Mouse (Mus musculus): ENCODE data around the gene Sulf2. TPM values are rescaled to one million over a fixed set of nuclear protein-coding genes. Genes with fewer than 3 reads are reported as not detected.

Gene Sulf2
- total RNA-seq, 2 experiments from 2014 or later = 192 to 224 TPM

DNA sequence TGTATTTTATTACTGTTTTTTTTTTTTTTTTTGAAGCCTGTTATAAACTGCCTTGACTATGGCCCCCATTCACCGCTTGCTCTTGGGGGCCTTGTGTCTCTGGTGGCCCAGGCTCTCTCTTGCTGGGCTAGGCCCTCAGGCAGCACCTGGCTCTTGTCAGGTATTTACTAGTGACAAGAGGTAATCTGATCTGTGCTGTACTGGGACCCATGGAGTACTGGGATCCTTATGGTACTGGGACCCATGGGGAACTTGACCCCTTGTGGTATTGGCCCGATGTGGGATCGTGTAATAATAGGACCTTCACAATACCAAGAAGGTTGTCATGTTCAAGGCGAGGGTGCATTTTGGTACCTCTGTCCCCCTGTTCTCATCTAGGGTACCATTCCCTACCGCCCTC, 4.9 kb downstream of the Sulf2 start:
- DNase-seq (ENCODE audit: low spot score in 2 of 2) = no peak

- DNase-seq (ENCODE audit: low spot score in 2 of 2) = no peak
These were observed 6.0 kb downstream of the Sulf2 start for GRCm38 (mm10) chr2:166149482-166149881.

- no peak for DNase-seq (ENCODE audit: low spot score in 2 of 2)
These were observed 6.7 kb downstream of the Sulf2 start for GRCm38 (mm10) chr2:166148672-166149332.

DNA sequence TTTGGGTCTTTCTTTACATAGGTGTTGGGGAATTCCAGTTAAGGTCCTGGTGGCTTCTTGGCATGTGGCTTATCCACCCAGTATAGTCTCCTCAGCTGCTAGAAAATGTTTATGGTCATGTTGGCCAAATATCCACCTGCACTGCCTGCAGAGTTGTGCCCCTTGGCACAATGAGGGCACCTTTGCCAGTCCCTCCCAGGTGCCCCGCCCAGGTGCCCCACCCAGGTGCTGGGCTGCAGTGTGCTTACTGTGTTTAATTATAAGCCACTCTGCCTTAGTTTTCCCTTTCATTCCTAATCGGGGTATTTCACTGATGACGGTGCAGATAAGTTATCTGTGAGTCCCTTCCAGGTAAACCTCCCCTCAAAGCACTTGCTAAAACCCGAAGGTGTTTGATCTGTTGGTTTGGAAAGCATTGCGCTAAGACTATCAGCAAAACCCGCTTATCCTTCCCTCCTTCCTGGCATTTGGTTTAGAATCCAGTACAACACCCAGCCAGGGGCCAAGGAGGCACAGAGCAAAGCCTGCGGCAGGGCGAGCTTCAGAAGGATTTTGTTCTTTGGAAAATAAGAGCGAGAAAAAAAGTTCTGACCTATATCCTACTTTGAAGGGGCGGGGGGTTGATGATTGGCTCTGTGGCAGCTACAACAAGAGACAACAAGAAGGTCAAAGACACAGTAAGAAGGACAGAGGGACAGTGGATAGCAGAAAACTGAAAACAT, 7.4 kb downstream of the Sulf2 start:
- DNase-seq (ENCODE audit: low spot score in 2 of 2) = no peak

DNA sequence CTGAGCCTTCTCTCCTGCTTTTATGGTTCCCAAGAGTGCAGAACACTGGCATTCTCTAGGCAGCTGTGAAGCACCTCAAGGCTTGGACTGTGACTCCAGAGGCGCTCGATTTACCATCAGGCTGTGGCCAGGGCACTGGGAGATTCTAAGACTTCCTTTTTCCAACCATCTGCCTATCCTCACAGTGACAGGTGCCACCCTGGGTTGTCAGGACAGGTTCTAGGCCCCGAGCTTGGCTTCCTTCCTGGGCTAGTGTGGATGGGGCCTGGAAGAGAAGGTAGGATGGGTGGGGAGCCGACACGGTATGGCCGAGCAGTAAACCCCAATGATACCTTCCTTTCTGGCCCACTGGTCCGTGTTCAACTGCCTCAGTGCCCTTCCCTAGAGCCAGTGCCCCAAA, 9.0 kb downstream of the Sulf2 start:
- DNase-seq (ENCODE audit: low spot score in 2 of 2) = no peak

GRCm38 (mm10) chr2:166145031-166145430, 10.4 kb downstream of the Sulf2 start:
- DNase-seq (ENCODE audit: low spot score in 2 of 2) = no peak

DNA sequence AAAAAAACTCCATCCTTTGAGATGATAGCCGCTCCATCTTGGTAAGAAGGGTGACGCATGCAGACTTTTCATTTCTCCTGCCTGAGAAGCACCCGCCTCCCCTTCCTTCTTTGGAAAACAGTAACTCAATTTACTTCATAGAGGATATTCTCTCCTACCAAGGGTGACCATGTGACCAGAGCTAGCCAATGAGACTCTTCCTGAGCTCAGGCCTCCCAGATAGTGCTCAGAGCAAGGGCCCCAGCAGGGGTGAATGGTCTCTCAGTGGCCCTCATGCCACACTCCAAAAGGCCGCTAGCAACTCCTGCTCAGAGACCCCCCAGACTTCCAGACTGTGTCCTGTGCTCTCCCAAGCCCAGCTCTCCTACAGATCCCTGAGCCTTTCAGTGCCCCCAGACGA, 11.6 kb downstream of the Sulf2 start:
- DNase-seq (ENCODE audit: low spot score in 2 of 2) = no peak

GRCm38 (mm10) chr2:166142561-166143112, 12.8 kb downstream of the Sulf2 start:
- peak; percentile 37 to 50 for DNase-seq (ENCODE audit: low spot score in 2 of 2)

DNA sequence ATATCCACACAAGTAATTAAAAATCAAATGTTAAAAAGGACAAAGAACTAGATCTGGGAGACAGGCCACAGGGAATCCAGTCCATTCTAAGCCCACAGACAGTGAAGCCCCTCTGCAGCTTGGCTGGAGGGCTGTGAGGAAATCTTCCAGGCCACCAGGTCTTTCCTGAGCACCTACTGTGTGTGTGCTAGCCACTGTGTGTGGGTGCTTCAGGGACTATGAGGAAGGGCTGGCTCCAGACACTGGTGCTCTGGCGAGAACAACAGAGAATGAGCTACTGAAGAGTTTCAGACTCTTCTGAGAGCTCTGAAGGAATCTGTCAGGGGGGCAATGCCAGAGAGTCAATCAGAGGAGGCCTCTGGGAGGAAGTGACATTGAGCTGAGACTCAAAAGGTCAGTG, 13.6 kb downstream of the Sulf2 start:
- no peak for DNase-seq (ENCODE audit: low spot score in 2 of 2)

- no peak for DNase-seq (ENCODE audit: low spot score in 2 of 2)
These were observed 14.4 kb downstream of the Sulf2 start for GRCm38 (mm10) chr2:166141039-166141438.

DNA sequence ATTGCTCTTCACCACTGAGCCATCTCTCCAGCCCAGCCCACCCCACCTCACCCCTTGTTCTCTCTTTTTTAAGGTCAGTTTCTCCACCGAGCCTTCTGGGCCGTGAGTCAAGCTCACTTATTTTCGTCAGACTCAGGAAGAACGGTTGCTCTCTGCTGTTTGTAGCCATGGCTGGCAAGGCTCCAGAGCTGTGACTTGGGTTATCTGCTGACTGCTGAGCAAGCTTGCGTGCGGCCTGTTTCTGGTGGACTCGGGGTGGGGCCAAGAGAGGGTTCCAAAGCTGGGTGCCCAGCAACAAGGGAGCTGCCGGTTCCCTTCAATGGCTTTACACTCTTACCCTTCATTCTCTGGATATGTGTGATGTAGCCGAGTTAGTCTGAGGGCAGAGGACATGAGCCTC, 15.0 kb downstream of the Sulf2 start:
- DNase-seq (ENCODE audit: low spot score in 2 of 2) = peak; percentile 36 to 61

- no peak for DNase-seq (ENCODE audit: low spot score in 2 of 2)
These were observed 17.2 kb downstream of the Sulf2 start for GRCm38 (mm10) chr2:166138308-166138707.

GRCm38 (mm10) chr2:166137467-166137866, 18.0 kb downstream of the Sulf2 start:
- DNase-seq (ENCODE audit: low spot score in 2 of 2) = no peak

DNA sequence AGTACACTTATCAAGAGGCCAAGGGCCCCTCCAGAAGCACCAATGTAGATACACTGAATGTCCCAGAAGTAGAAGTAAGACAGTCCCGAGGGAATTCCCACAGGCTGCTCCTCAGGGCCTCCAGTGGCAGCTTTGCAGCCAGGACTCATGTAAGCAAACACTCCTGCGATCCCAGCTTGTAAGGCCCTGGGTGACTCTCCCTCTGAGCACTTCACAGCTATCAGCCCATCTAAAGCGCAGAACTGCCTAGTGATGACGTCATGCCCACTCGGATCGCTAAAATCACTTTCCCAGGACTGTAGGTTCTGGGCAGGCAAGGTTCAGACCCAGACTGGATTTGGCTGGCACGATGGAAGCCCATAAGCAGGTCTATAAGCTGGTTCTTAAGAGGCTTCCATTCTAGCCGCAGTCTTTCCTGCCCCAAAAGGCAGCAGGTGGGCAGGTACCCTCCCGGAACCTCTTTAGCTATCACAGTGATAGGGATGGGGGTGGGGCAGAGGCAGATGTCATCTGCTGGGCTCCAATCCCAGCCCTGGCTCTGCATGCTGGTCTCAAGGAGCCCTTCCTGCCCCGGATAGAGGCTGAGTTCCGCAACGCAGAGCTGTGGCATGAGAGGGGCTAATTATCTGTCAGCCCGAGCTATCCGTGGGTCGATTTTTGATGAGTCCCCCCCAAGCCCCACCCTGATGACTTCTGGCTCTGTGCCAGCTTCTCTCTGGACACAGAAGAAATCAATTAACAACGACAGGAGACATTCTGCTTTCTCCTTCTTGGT, 19.6 kb downstream of the Sulf2 start:
- DNase-seq (ENCODE audit: low spot score in 2 of 2) = peak; percentile 30 to 47

DNA sequence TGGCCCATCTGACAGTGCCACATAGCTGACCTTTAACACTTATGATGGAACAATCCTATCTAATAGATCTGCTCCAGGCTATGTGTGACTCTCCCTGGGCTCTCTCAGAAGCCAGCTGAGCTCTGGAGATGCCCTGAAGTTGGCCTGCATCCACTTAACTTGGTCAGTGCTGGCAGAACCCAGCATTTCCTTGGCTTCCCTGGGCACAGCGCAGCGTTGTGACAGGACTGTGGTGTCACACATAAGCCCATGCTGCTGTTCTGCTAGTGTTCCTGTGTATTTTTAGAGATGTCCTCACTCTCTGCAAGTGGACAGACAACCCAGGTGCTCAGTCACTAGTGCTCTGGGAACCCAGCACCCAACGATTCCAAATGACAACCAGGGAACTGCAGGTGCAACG, 26.7 kb downstream of the Sulf2 start:
- no peak for DNase-seq (ENCODE audit: low spot score in 2 of 2)

GRCm38 (mm10) chr2:166128032-166128431, 27.4 kb downstream of the Sulf2 start:
- no peak for DNase-seq (ENCODE audit: low spot score in 2 of 2)

- DNase-seq (ENCODE audit: low spot score in 2 of 2) = no peak
These were observed 29.1 kb downstream of the Sulf2 start for GRCm38 (mm10) chr2:166126343-166126742.

- DNase-seq (ENCODE audit: low spot score in 2 of 2) = no peak
These were observed 29.8 kb downstream of the Sulf2 start for GRCm38 (mm10) chr2:166125492-166126252.

GRCm38 (mm10) chr2:166125033-166125432, 30.4 kb downstream of the Sulf2 start:
- no peak for DNase-seq (ENCODE audit: low spot score in 2 of 2)

GRCm38 (mm10) chr2:166122781-166123180, 32.7 kb downstream of the Sulf2 start:
- no peak for DNase-seq (ENCODE audit: low spot score in 2 of 2)

Measured in layer of hippocampus, postnatal 10 days (tissue).